Mouse (Mus musculus): Measurements from ENCODE around the gene Dennd5a. TPM values are rescaled to one million over a fixed set of nuclear protein-coding genes. Genes with fewer than 3 reads are reported as not detected.
"Not testable (repeated sequence)": the region's sequence is repeated elsewhere in the genome, so short reads cannot be mapped to it uniquely, and the experiment has no call there.

The Dennd5a gene
- polyA plus RNA-seq, 1 experiment from 2014 or later = 27.3 TPM

DNA sequence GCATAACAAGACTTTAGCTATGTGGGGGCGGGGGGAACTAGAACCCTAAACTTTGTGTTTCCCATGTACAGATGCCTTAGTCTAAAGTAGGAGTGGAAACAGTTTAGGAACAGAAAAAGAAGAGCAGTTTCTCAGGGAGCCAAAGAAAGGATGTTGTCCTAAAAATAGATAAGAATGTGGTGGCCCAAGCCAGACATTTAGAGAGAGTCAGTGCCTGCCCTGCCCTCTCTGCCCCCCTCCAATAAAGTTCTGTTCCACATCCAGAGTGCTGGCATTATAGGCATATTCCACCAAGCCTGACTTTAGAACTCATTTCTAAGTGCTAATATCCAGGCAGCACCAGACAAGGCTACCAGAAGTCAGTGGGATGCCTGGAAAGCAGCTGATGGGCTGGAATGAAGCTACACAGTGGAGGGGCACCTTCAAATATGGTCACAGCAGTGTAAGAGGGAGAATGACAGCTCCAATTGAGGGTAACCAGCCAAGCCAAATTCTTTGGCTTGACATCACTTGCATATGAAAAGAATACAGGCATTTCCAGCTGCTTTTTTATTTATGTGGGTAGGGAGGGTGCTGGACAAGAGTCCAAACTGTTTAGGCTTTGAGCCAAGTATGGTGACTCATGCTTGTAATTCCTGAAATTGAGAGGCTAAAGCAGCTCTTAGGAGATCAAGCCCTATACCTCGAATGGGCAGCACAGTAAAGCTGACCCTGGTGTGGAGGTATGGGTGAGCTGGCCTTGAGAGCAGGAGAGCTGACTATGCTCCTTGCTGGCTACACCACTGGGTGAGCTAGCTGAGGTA is 33.1 kb upstream of the Dennd5a start:
- Histone ChIP-seq H3K9ac (ENCODE audit: low read length) (peak overlapping the region; percentile 7; the same call in 1 of the 2 replicates), H3K4me2 (ENCODE audit: low read depth, low read length) (no peak overlapping the region), H3K27ac (ENCODE audit: low read length) (peak overlapping the region; percentile 76), H3K36me3 (ENCODE audit: control insufficient read depth, insufficient read depth, low read length) (no peaks in the 10 kb centered on the region), H3K9me3 (replicated peaks; ENCODE audit: control insufficient read depth, low read length) (no peaks in the 10 kb centered on the region), H3K4me3 (replicated peaks; ENCODE audit: low read length) (no peak overlapping the region), H3K4me1 (ENCODE audit: control insufficient read depth, insufficient read depth, low read length) (peaks cover 9% of the 10 kb centered on the region), H3K27me3 (ENCODE audit: control insufficient read depth, insufficient read depth, low read length) (no peaks in the 10 kb centered on the region)
- WGBS = 51% methylated on average over 2 of the region's 2 CpGs
- peak; percentile 86 for ATAC-seq (ENCODE audit: insufficient read depth, low FRiP score)

DNA sequence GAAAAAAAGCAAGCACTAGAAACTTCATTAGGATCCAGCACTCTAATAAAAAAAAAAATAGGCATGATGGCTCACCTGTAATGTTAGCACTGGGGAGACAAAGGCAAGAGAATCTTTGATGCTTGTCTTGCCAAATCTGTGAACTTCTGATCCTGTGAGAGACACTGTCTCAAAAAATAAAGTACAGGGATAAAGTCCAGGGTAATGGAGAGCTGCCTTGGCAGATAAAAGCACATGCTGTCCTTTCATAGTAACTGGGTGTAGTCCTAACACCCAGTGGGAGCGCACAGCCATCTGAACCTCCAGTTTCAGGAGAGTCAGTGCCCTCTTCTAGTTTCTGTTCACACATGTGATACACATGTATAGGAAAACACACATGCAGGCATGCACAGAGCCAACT is 31.0 kb upstream of the Dennd5a start:
- ATAC-seq (ENCODE audit: insufficient read depth, low FRiP score) = no peak
- 90% methylated on average over 1 of the region's 1 CpGs for WGBS
- H3K9ac ChIP-seq (ENCODE audit: low read length) = no peak overlapping the region
- no peaks in the 10 kb centered on the region for H3K27me3 ChIP-seq (ENCODE audit: control insufficient read depth, insufficient read depth, low read length)
- H3K9me3 ChIP-seq (replicated peaks; ENCODE audit: control insufficient read depth, low read length) = no peaks in the 10 kb centered on the region
- no peak overlapping the region for H3K4me3 ChIP-seq (replicated peaks; ENCODE audit: low read length)
- no peak overlapping the region for H3K27ac ChIP-seq (ENCODE audit: low read length)
- no peaks in the 10 kb centered on the region for H3K36me3 ChIP-seq (ENCODE audit: control insufficient read depth, insufficient read depth, low read length)
- H3K4me2 ChIP-seq (ENCODE audit: low read depth, low read length) = no peak overlapping the region
- H3K4me1 ChIP-seq (ENCODE audit: control insufficient read depth, insufficient read depth, low read length) = peaks cover 9% of the 10 kb centered on the region

DNA sequence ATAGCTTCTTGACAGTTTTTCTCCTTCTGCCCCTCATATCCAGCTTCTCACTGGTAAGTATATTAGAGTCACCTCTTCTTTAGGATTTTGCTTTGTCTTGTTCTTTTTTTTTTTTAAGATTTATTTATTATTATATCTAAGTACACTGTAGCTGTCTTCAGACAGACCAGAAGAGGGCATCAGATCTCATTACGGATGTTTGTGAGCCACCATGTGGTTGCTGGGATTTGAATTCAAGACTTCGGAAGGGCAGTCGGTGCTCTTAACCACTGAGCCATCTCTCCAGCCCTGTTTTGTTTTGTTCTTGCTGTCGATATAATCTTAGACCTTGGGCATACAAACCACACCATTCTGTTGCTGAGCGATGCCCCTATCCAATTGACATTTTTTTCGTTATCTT is 26.5 kb upstream of the Dennd5a start, which contains the start of gene Tmem41b:
TSS of gene Tmem41b (minus strand) at position 155 of the 400 bp plus-strand sequence.
- not testable (repeated sequence) for ATAC-seq (ENCODE audit: insufficient read depth, low FRiP score); H3K9me3 ChIP-seq (replicated peaks; ENCODE audit: control insufficient read depth, low read length); H3K27me3 ChIP-seq (ENCODE audit: control insufficient read depth, insufficient read depth, low read length); H3K36me3 ChIP-seq (ENCODE audit: control insufficient read depth, insufficient read depth, low read length); H3K4me1 ChIP-seq (ENCODE audit: control insufficient read depth, insufficient read depth, low read length)
- H3K4me2 ChIP-seq (ENCODE audit: low read depth, low read length) = peak within 1 kb of the TSS; percentile 88
- peak within 1 kb of the TSS; percentile 85 for H3K9ac ChIP-seq (ENCODE audit: low read length)
- 30% methylated on average over 6 of the region's 6 CpGs for WGBS
- peak within 1 kb of the TSS; percentile 87 for H3K27ac ChIP-seq (ENCODE audit: low read length)
- H3K4me3 ChIP-seq (replicated peaks; ENCODE audit: low read length) = peak within 1 kb of the TSS; percentile 68

DNA sequence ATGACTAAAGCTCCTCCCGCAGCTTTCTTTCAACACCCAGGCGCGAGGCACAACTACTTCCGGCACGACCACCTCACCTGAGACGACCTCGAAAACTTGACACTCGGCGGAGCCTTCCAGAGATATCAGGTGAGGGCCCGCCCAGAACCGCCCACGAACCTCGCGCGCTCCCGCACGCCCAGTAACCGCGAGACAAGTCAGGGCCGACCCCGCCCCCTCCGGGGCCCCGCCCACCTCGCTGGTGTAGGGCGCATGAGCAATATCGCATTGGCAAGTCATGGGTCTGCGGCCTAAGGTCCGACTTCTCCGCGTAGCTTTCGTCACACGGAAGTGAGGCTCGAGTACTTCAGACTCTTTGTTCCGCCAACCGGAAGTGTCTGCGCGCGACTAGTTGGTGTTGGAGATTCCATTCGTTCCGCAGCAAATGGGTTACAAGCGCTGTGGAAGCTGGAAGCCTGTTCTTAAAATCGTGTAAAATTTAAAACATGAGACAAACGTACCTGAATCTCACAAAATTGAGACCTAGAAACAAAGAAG is 25.9 kb upstream of the Dennd5a start:
- H3K27ac ChIP-seq (ENCODE audit: low read length) = peak overlapping the region; percentile 87
- H3K36me3 ChIP-seq (ENCODE audit: control insufficient read depth, insufficient read depth, low read length) = no peaks in the 10 kb centered on the region
- H3K4me1 ChIP-seq (ENCODE audit: control insufficient read depth, insufficient read depth, low read length) = no peaks in the 10 kb centered on the region
- H3K4me3 ChIP-seq (replicated peaks; ENCODE audit: low read length) = peak overlapping the region; percentile 68
- no peaks in the 10 kb centered on the region for H3K9me3 ChIP-seq (replicated peaks; ENCODE audit: control insufficient read depth, low read length)
- WGBS = under 1% methylated on average over 43 of the region's 43 CpGs
- H3K9ac ChIP-seq (ENCODE audit: low read length) = peak overlapping the region; percentile 85
- peak; percentile 99 for ATAC-seq (ENCODE audit: insufficient read depth, low FRiP score)
- peak overlapping the region; percentile 88 for H3K4me2 ChIP-seq (ENCODE audit: low read depth, low read length)
- H3K27me3 ChIP-seq (ENCODE audit: control insufficient read depth, insufficient read depth, low read length) = no peaks in the 10 kb centered on the region

DNA sequence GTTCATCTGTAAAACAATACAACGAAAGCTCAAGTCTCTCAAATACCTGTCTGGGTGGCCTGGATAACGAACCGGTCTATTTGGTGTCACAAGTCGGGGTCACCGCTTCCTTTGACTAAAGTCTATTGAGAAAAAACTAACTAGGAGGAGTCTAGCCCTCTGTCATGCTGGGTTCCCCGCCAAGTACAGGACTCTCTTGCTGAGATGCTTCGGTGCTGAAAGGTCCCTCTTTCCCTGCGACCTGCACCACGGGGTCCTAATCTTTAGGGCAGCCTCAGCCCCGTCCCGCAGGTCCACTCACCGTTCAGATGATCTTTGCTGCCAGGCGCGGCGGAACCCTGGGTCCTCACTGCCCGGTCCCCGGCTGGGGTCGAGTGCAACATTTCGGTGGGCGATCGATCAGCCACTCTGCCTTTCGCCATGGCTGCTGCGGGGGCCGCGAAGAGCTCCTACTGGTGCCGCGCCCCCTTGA is 25.4 kb upstream of the Dennd5a start:
- no peaks in the 10 kb centered on the region for H3K27me3 ChIP-seq (ENCODE audit: control insufficient read depth, insufficient read depth, low read length)
- H3K4me2 ChIP-seq (ENCODE audit: low read depth, low read length) = peak overlapping the region; percentile 88
- peak overlapping the region; percentile 77 for H3K27ac ChIP-seq (ENCODE audit: low read length)
- H3K4me3 ChIP-seq (replicated peaks; ENCODE audit: low read length) = peak overlapping the region; percentile 68
- H3K9me3 ChIP-seq (replicated peaks; ENCODE audit: control insufficient read depth, low read length) = no peaks in the 10 kb centered on the region
- H3K4me1 ChIP-seq (ENCODE audit: control insufficient read depth, insufficient read depth, low read length) = no peaks in the 10 kb centered on the region
- peak overlapping the region; percentile 85 for H3K9ac ChIP-seq (ENCODE audit: low read length)
- H3K36me3 ChIP-seq (ENCODE audit: control insufficient read depth, insufficient read depth, low read length) = no peaks in the 10 kb centered on the region
- WGBS = under 1% methylated on average over 27 of the region's 27 CpGs
- ATAC-seq (ENCODE audit: insufficient read depth, low FRiP score) = no peak; the same call in 1 of the 2 replicates

DNA sequence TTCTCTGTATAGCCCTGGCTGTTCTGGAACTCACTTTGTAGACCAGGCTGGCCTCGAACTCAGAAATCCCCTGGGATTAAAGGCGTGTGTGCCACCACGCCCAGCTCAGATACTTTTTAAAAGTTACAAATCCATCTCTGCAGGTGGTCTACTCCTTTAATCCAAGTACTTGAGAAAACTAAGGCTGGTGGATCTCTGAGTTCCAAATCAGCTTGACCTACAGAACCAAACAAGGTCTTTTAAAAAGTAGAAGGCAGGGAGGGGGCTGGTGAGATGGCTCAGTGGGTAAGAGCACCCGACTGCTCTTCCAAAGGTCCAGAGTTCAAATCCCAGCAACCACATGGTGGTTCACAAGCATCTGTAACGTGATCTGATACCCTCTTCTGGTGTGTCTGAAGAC is 24.3 kb upstream of the Dennd5a start:
- not testable (repeated sequence) for H3K27me3 ChIP-seq (ENCODE audit: control insufficient read depth, insufficient read depth, low read length); H3K4me1 ChIP-seq (ENCODE audit: control insufficient read depth, insufficient read depth, low read length); ATAC-seq (ENCODE audit: insufficient read depth, low FRiP score); H3K9me3 ChIP-seq (replicated peaks; ENCODE audit: control insufficient read depth, low read length); H3K4me3 ChIP-seq (replicated peaks; ENCODE audit: low read length); H3K9ac ChIP-seq (ENCODE audit: low read length); H3K27ac ChIP-seq (ENCODE audit: low read length); H3K36me3 ChIP-seq (ENCODE audit: control insufficient read depth, insufficient read depth, low read length)
- peak overlapping the region; percentile 88; the same call in 1 of the 2 replicates for H3K4me2 ChIP-seq (ENCODE audit: low read depth, low read length)
- whole genome bisulfite sequencing = 72% methylated on average over 5 of the region's 5 CpGs

DNA sequence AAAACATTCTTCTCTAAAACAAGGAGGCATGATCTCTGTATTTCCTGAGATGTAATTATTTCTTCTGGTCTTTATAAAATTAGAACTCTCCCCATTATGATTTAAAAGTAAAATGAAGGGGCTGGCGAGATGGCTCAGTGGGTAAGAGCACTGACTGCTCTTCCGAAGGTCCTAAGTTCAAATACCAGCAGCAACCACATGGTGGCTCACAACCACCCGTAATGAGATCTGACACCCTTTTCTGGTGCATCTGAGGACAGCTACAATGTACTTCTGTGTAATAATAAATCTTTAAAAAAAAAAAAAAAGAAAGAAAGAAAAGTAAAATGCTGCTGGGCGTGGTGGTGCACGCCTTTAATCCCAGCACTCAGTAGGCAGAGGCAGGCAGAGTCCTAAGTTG is 16.9 kb upstream of the Dennd5a start:
- H3K36me3 ChIP-seq (ENCODE audit: control insufficient read depth, insufficient read depth, low read length) = not testable (repeated sequence)
- 75% methylated on average over 5 of the region's 5 CpGs for WGBS

DNA sequence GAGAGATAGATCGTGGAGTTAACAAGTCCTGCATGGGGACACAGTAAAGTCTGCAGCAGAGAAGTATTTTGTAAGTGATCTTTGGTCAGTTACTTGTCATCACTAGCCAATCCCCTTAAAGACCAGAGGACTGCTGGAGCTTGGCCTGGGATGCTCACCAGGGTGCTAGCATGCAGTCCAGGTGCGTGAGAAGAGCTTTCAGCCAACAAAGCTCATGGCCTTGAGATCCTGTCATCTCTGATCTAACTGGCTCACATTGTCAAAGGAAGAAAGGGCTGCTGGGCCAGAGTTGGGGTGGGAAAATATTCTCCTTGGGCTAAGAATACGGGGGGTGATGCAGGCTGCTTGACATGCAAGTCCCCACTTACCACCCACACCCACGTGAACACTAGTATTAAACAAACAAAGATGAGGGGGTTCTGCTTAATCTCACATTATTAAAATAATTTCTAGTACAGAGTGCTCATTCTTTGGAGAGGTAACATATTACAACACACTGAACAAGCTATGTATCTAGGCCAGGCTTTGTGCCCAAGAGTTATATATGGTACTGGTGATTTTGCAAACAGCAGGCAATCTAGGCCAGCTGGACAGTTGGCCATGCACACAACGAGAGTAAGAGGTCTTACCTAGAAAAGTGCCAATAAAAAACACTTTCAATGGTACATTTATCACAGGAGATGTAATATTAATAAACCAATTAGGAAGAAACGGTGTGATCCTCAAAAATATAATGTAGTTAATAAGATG is 15.9 kb upstream of the Dennd5a start:
- no peak for ATAC-seq (ENCODE audit: insufficient read depth, low FRiP score)
- Histone ChIP-seq H3K4me3 (replicated peaks; ENCODE audit: low read length) (no peak overlapping the region), H3K9ac (ENCODE audit: low read length) (no peak overlapping the region), H3K4me1 (ENCODE audit: control insufficient read depth, insufficient read depth, low read length) (no peaks in the 10 kb centered on the region), H3K27me3 (ENCODE audit: control insufficient read depth, insufficient read depth, low read length) (no peaks in the 10 kb centered on the region), H3K36me3 (ENCODE audit: control insufficient read depth, insufficient read depth, low read length) (no peaks in the 10 kb centered on the region), H3K27ac (ENCODE audit: low read length) (no peak overlapping the region), H3K4me2 (ENCODE audit: low read depth, low read length) (no peak overlapping the region), H3K9me3 (replicated peaks; ENCODE audit: control insufficient read depth, low read length) (no peaks in the 10 kb centered on the region)
- 89% methylated on average over 6 of the region's 6 CpGs for WGBS

More for the DNA sequence above, 16.9 kb upstream of the Dennd5a start:
- not testable (repeated sequence) for H3K4me2 ChIP-seq (ENCODE audit: low read depth, low read length); ATAC-seq (ENCODE audit: insufficient read depth, low FRiP score); H3K9ac ChIP-seq (ENCODE audit: low read length); H3K27me3 ChIP-seq (ENCODE audit: control insufficient read depth, insufficient read depth, low read length); H3K4me3 ChIP-seq (replicated peaks; ENCODE audit: low read length); H3K27ac ChIP-seq (ENCODE audit: low read length); H3K9me3 ChIP-seq (replicated peaks; ENCODE audit: control insufficient read depth, low read length); H3K4me1 ChIP-seq (ENCODE audit: control insufficient read depth, insufficient read depth, low read length)

DNA sequence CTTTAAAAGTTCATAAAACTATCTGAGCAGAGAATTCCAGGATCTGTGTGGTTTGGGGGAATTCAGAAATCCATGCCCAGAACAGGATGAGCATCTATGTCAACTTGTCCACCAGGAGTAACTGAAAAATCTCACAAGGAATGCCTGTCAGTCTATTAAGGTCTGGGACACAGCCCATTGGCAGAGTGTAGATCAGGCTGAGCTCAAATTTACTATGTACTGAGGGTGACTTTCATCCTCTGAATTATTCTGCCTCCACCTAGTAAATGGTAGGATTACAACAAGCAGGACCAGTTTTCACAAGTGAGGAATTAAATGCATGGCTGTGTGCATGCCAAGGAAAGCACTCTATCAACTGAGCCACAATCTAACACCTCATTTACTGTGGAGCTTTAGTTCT is 9.3 kb upstream of the Dennd5a start:
- ATAC-seq (ENCODE audit: insufficient read depth, low FRiP score) = no peak
- H3K9me3 ChIP-seq (replicated peaks; ENCODE audit: control insufficient read depth, low read length) = no peaks in the 10 kb centered on the region; the same call in 1 of the 2 replicates
- H3K4me1 ChIP-seq (ENCODE audit: control insufficient read depth, insufficient read depth, low read length) = peaks cover 15% of the 10 kb centered on the region
- H3K4me3 ChIP-seq (replicated peaks; ENCODE audit: low read length) = no peak overlapping the region
- no peaks in the 10 kb centered on the region for H3K36me3 ChIP-seq (ENCODE audit: control insufficient read depth, insufficient read depth, low read length)
- H3K27ac ChIP-seq (ENCODE audit: low read length) = peak overlapping the region; percentile 71; the same call in 1 of the 2 replicates
- no peaks in the 10 kb centered on the region for H3K27me3 ChIP-seq (ENCODE audit: control insufficient read depth, insufficient read depth, low read length)
- no peak overlapping the region for H3K9ac ChIP-seq (ENCODE audit: low read length)
- no peak overlapping the region for H3K4me2 ChIP-seq (ENCODE audit: low read depth, low read length)
